Mouse (Mus musculus): ENCODE measurements around the gene Insl3. TPM values are rescaled to one million over a fixed set of nuclear protein-coding genes. Genes with fewer than 3 reads are reported as not detected.
"Not testable (repeated sequence)": the region's sequence is repeated elsewhere in the genome, so short reads cannot be mapped to it uniquely, and the experiment has no call there.

Insl3 gene
- polyA plus RNA-seq, 1 experiment from 2014 or later, result 1.1 TPM

DNA sequence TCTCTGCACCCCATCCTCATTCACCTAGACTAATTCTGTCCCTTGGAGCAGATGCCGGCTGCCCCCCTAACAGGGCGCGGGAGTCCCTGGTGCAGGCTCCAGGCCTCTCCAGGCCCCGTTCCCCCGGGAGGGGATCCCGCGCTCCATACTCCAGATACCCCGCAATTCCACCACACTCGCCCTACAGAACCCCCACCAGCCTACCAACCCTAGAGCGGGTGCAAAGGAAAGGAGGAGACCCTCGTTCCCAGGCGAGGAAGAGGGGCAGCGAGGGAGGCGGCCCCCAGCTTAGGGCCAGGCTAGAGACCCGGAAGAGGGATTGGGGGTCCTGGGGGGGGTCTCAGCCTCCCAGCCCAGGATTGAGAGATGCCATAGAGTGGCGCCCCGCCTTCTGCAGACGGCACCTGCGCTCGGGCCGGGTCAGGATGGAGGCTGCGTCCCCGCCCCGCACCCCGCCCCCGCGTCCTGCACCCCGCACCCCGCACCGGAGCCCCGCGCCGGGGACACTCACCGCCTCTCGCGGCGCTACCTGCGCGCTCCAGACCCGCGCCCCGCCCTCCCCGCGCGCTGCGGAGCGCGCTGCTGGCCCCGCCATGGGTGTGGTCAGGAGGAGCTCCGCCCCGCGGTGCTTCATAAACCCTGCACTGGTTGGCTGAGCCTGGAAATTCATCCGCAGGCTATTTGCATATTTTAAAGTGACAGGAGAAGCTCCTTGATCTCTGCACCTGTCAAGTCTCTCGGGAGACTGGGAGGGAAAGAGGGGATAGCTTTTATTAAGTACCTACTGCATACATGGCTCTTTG, 36.3 kb downstream of the Insl3 start, which contains the start of gene Fcho1:
Gene Fcho1, minus strand, starts transcription at position 595 of the 803 bp plus-strand sequence.
- under 1% methylated on average over 54 of the region's 54 CpGs for WGBS

GRCm38 (mm10) chr8:71728240-71728785, 39.3 kb downstream of the Insl3 start:
- no peaks in the 10 kb centered on the region for H3K9me3 ChIP-seq (replicated peaks; ENCODE audit: control insufficient read depth, low read length)
- H3K9ac ChIP-seq (ENCODE audit: low read length), result peak overlapping the region; percentile 44; the same call in 1 of the 2 replicates
- 5% methylated on average over 21 of the region's 21 CpGs for WGBS
- peak overlapping the region; percentile 64 for H3K4me2 ChIP-seq (ENCODE audit: low read depth, low read length)
- peak overlapping the region; percentile 31 for H3K4me3 ChIP-seq (replicated peaks; ENCODE audit: low read length)
- no peaks in the 10 kb centered on the region; the same call in 1 of the 2 replicates for H3K27me3 ChIP-seq (ENCODE audit: control insufficient read depth, insufficient read depth, low read length)
- no peaks in the 10 kb centered on the region for H3K36me3 ChIP-seq (ENCODE audit: control insufficient read depth, insufficient read depth, low read length)
- peaks cover 14% of the 10 kb centered on the region for H3K4me1 ChIP-seq (ENCODE audit: control insufficient read depth, insufficient read depth, low read length)
- H3K27ac ChIP-seq (ENCODE audit: low read length), result no peak overlapping the region
- peak; percentile 41; the same call in 1 of the 2 replicates for ATAC-seq (ENCODE audit: insufficient read depth, low FRiP score)

More for the DNA sequence above, 36.3 kb downstream of the Insl3 start, which contains the start of gene Fcho1:
- Histone ChIP-seq H3K4me3 (replicated peaks; ENCODE audit: low read length) (peak within 1 kb of the TSS; percentile 63), H3K27me3 (ENCODE audit: control insufficient read depth, insufficient read depth, low read length) (no peaks in the 10 kb centered on the region; the same call in 1 of the 2 replicates), H3K4me1 (ENCODE audit: control insufficient read depth, insufficient read depth, low read length) (peaks cover 14% of the 10 kb centered on the region), H3K4me2 (ENCODE audit: low read depth, low read length) (peak within 1 kb of the TSS; percentile 89), H3K36me3 (ENCODE audit: control insufficient read depth, insufficient read depth, low read length) (no peaks in the 10 kb centered on the region), H3K27ac (ENCODE audit: low read length) (no peak within 1 kb of the TSS), H3K9ac (ENCODE audit: low read length) (peak within 1 kb of the TSS; percentile 74), H3K9me3 (replicated peaks; ENCODE audit: control insufficient read depth, low read length) (no peaks in the 10 kb centered on the region)
- ATAC-seq (ENCODE audit: insufficient read depth, low FRiP score), result peak; percentile 82

DNA sequence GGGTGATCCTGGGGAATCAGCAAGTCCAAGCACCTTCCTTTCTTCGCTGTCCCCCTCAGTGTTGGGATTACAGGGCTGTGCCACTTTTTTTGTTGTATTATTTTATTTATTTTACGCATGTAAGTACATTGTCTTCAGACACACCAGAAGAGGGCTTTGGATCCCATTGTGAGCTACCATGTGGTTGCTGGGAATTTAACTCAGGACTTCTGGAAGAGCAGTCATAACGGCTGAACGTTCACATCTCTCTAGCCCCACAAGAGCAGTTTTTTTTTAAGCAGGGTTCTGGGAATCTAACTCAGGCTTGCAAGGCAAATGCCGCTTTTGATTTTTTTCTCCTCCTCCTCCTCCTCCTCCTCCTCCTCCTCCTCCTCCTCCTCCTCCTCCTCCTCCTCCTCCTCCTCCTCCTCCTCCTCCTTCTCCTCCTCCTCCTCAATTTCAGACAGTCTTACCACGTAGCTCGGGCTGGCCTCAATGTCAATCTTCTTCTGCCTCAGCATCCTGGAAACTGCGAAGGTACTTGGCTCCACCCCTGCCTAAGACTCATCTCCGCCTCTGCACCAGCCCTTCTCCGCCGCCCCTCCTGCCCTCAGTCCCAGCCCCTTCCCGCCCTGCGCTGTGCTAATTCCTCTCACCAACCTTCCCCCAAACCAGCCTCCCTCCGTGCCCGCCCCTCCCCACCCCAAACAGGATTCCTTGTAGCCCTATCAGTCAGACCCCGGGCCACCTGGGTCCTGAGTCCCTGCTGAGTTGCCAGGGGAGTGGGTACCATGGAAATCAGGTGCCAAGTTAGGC, 40.0 kb downstream of the Insl3 start:
- Histone ChIP-seq H3K4me3 (replicated peaks; ENCODE audit: low read length) (peak overlapping the region; percentile 31), H3K4me2 (ENCODE audit: low read depth, low read length) (peak overlapping the region; percentile 64), H3K27ac (ENCODE audit: low read length) (no peak overlapping the region), H3K27me3 (ENCODE audit: control insufficient read depth, insufficient read depth, low read length) (no peaks in the 10 kb centered on the region; the same call in 1 of the 2 replicates), H3K36me3 (ENCODE audit: control insufficient read depth, insufficient read depth, low read length) (no peaks in the 10 kb centered on the region), H3K4me1 (ENCODE audit: control insufficient read depth, insufficient read depth, low read length) (peaks cover 14% of the 10 kb centered on the region), H3K9me3 (replicated peaks; ENCODE audit: control insufficient read depth, low read length) (no peaks in the 10 kb centered on the region), H3K9ac (ENCODE audit: low read length) (peak overlapping the region; percentile 44; the same call in 1 of the 2 replicates)
- no peak for ATAC-seq (ENCODE audit: insufficient read depth, low FRiP score)
- WGBS, result 2% methylated on average over 16 of the region's 16 CpGs

- Histone ChIP-seq H3K4me2 (ENCODE audit: low read depth, low read length) (no peak overlapping the region), H3K27me3 (ENCODE audit: control insufficient read depth, insufficient read depth, low read length) (no peaks in the 10 kb centered on the region), H3K4me3 (replicated peaks; ENCODE audit: low read length) (no peak overlapping the region), H3K4me1 (ENCODE audit: control insufficient read depth, insufficient read depth, low read length) (0 out of 2 replicates have a peak, but pooled peaks cover 2% of the 10 kb centered on the region), H3K9me3 (replicated peaks; ENCODE audit: control insufficient read depth, low read length) (no peaks in the 10 kb centered on the region), H3K9ac (ENCODE audit: low read length) (no peak overlapping the region), H3K36me3 (ENCODE audit: control insufficient read depth, insufficient read depth, low read length) (no peaks in the 10 kb centered on the region), H3K27ac (ENCODE audit: low read length) (no peak overlapping the region)
- WGBS, result 65% methylated on average over 3 of the region's 3 CpGs
- no peak for ATAC-seq (ENCODE audit: insufficient read depth, low FRiP score)
Measured at GRCm38 (mm10) chr8:71731652-71732230, 42.7 kb downstream of the Insl3 start.

- H3K9me3 ChIP-seq (replicated peaks; ENCODE audit: control insufficient read depth, low read length); H3K27ac ChIP-seq (ENCODE audit: low read length); H3K27me3 ChIP-seq (ENCODE audit: control insufficient read depth, insufficient read depth, low read length); H3K4me2 ChIP-seq (ENCODE audit: low read depth, low read length); H3K9ac ChIP-seq (ENCODE audit: low read length); H3K36me3 ChIP-seq (ENCODE audit: control insufficient read depth, insufficient read depth, low read length); H3K4me3 ChIP-seq (replicated peaks; ENCODE audit: low read length); H3K4me1 ChIP-seq (ENCODE audit: control insufficient read depth, insufficient read depth, low read length); ATAC-seq (ENCODE audit: insufficient read depth, low FRiP score): not testable (repeated sequence)
Measured at GRCm38 (mm10) chr8:71738316-71738715, 49.3 kb downstream of the Insl3 start.

Other genes with a start within 250 kb of the Insl3 start
- 23.5 and 27.5 TPM in 2 replicates for gene Abhd8, start 225.6 kb upstream of the Insl3 start, polyA plus RNA-seq (2015; fragmentation: Nextera tagmentation; extraction: Ambion mirVana)
- gene Mrpl34, start 224.3 kb upstream of the Insl3 start, polyA plus RNA-seq (2015; fragmentation: Nextera tagmentation; extraction: Ambion mirVana), result 126 and 148 TPM in 2 replicates
- 87.1 and 89.1 TPM in 2 replicates for gene Dda1, start 220.0 kb upstream of the Insl3 start, polyA plus RNA-seq (2015; fragmentation: Nextera tagmentation; extraction: Ambion mirVana)
- 0.26 and 0.27 TPM in 2 replicates for gene Ano8, start 203.3 kb upstream of the Insl3 start, polyA plus RNA-seq (2015; fragmentation: Nextera tagmentation; extraction: Ambion mirVana)
- 11.0 and 14.8 TPM in 2 replicates for gene Gtpbp3, start 201.1 kb upstream of the Insl3 start, polyA plus RNA-seq (2015; fragmentation: Nextera tagmentation; extraction: Ambion mirVana)
- gene Plvap, start 177.5 kb upstream of the Insl3 start, polyA plus RNA-seq (2015; fragmentation: Nextera tagmentation; extraction: Ambion mirVana), result 79.7 and 81.8 TPM in 2 replicates
- gene Ccdc194, start 163.5 kb upstream of the Insl3 start, polyA plus RNA-seq (2015; fragmentation: Nextera tagmentation; extraction: Ambion mirVana), result 0.32 and 0.40 TPM in 2 replicates
- 39.9 and 46.5 TPM in 2 replicates for gene Bst2, start 151.8 kb upstream of the Insl3 start, polyA plus RNA-seq (2015; fragmentation: Nextera tagmentation; extraction: Ambion mirVana)
- 101 and 103 TPM in 2 replicates for gene Mvb12a, start 146.3 kb upstream of the Insl3 start, polyA plus RNA-seq (2015; fragmentation: Nextera tagmentation; extraction: Ambion mirVana)
- gene Tmem221, start 130.3 kb upstream of the Insl3 start, polyA plus RNA-seq (2015; fragmentation: Nextera tagmentation; extraction: Ambion mirVana), result 2.9 and 3.2 TPM in 2 replicates
- gene Nxnl1, start 122.6 kb upstream of the Insl3 start, polyA plus RNA-seq (2015; fragmentation: Nextera tagmentation; extraction: Ambion mirVana), result 0.08 TPM in 1 of 2 replicates, not detected in the other
- gene Slc27a1, start 120.3 kb upstream of the Insl3 start, polyA plus RNA-seq (2015; fragmentation: Nextera tagmentation; extraction: Ambion mirVana), result 35.2 and 41.4 TPM in 2 replicates
- gene Pgls, start 97.0 kb upstream of the Insl3 start, polyA plus RNA-seq (2015; fragmentation: Nextera tagmentation; extraction: Ambion mirVana), result 200 and 206 TPM in 2 replicates
- gene Fam129c, start 91.6 kb upstream of the Insl3 start, polyA plus RNA-seq (2015; fragmentation: Nextera tagmentation; extraction: Ambion mirVana), result 3.2 and 4.0 TPM in 2 replicates
- gene Colgalt1, start 78.2 kb upstream of the Insl3 start, polyA plus RNA-seq (2015; fragmentation: Nextera tagmentation; extraction: Ambion mirVana), result 60.1 and 69.2 TPM in 2 replicates
- 1.1 and 1.2 TPM in 2 replicates for gene Unc13a, start 17.5 kb upstream of the Insl3 start, polyA plus RNA-seq (2015; fragmentation: Nextera tagmentation; extraction: Ambion mirVana)
- gene Jak3, start 12.9 kb upstream of the Insl3 start, polyA plus RNA-seq (2015; fragmentation: Nextera tagmentation; extraction: Ambion mirVana), result 9.3 and 9.5 TPM in 2 replicates
- gene B3gnt3, start 12.6 kb downstream of the Insl3 start, polyA plus RNA-seq (2015; fragmentation: Nextera tagmentation; extraction: Ambion mirVana), result 12.2 and 15.0 TPM in 2 replicates
- 6.1 and 7.0 TPM in 2 replicates for gene Fcho1, start 36.5 kb downstream of the Insl3 start, polyA plus RNA-seq (2015; fragmentation: Nextera tagmentation; extraction: Ambion mirVana)
- 5.1 and 6.6 TPM in 2 replicates for gene Zfp709, start 192.8 kb downstream of the Insl3 start, polyA plus RNA-seq (2015; fragmentation: Nextera tagmentation; extraction: Ambion mirVana)
- 3.6 and 4.5 TPM in 2 replicates for gene Zfp882, start 219.4 kb downstream of the Insl3 start, polyA plus RNA-seq (2015; fragmentation: Nextera tagmentation; extraction: Ambion mirVana)
- 20.8 and 24.5 TPM in 2 replicates for gene Zfp617, start 219.4 kb downstream of the Insl3 start, polyA plus RNA-seq (2015; fragmentation: Nextera tagmentation; extraction: Ambion mirVana)